Mouse (Mus musculus): Measurements from ENCODE around the gene Ctso. TPM values are rescaled to one million over a fixed set of nuclear protein-coding genes. Genes with fewer than 3 reads are reported as not detected.

The Ctso gene
- polyA plus RNA-seq, 2 experiments = 7.1 to 11.4 TPM

DNA sequence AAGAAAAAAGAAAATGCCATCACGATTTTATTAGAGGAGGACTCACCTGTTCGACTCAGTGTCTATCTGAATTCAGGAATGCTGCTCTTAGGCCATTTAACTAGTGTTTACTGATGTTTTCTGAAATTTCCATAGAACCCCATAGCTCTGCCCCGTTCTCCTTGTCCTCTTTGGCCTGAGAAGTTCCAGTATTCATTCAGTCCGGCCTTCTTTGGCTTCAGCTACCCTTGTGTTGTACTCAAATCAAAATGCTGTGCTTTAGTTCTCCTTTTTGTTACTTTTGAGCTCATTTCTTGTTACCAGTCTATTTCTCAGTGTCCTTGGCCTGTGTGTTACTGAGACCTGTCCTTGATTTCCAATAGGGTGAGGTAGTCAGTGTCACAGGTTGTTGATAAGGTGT, 947 bp downstream of the Ctso start:
- H3K9ac ChIP-seq (ENCODE audit: low read depth, low read length, severe bottlenecking) = no peak overlapping the region
- WGBS = 75% methylated on average over 4 of the region's 4 CpGs
- H3K9me3 ChIP-seq (ENCODE audit: control insufficient read depth, low read length) = no peaks in the 10 kb centered on the region
- ATAC-seq (ENCODE audit: low FRiP score, low read depth) = no peak
- H3K27ac ChIP-seq (replicated peaks; ENCODE audit: low read depth, low read length) = no peak overlapping the region
- no peak for TF ChIP-seq POLR2A (IDR thresholded peaks at IDR 0.05; ENCODE audit: borderline replicate concordance, extremely low read depth, insufficient read depth, insufficient read length)
- DNase-seq (ENCODE audit: low spot score) = no peak
- no peaks in the 10 kb centered on the region for H3K27me3 ChIP-seq (ENCODE audit: control insufficient read depth, insufficient read depth, low read length)
- H3K4me3 ChIP-seq (replicated peaks; ENCODE audit: low read length) = no peak overlapping the region
- H3K4me1 ChIP-seq (ENCODE audit: control insufficient read depth, insufficient read depth, low read length) = no peaks in the 10 kb centered on the region
- H3K36me3 ChIP-seq (ENCODE audit: control insufficient read depth, insufficient read depth, low read length) = no peaks in the 10 kb centered on the region
- no peak overlapping the region for H3K4me2 ChIP-seq (replicated peaks; ENCODE audit: low read depth, low read length, severe bottlenecking)

DNA sequence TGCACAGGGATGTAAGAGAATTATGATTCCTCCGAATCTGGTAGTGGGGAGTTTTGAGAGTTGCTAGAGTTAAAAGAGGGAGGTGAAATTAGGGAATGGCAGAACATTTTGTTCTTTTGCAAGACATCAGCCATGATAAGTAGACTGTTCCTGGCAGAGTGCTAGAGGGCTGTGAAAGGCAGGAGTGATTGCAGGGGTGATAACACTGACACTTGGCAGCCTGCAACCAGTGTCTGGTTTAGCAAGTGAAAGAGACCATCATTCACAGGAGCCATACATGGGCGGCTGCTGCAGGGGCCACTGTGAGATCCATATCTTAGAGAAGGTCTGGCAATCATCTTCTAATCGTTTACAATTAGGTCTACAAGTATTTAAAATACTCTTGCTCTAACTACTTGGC, 6.5 kb downstream of the Ctso start:
- Histone ChIP-seq H3K27me3 (ENCODE audit: control insufficient read depth, insufficient read depth, low read length) (no peaks in the 10 kb centered on the region), H3K27ac (replicated peaks; ENCODE audit: low read depth, low read length) (no peak overlapping the region), H3K4me1 (ENCODE audit: control insufficient read depth, insufficient read depth, low read length) (no peaks in the 10 kb centered on the region), H3K9me3 (ENCODE audit: control insufficient read depth, low read length) (no peaks in the 10 kb centered on the region), H3K36me3 (ENCODE audit: control insufficient read depth, insufficient read depth, low read length) (no peaks in the 10 kb centered on the region), H3K9ac (ENCODE audit: low read depth, low read length, severe bottlenecking) (no peak overlapping the region), H3K4me3 (replicated peaks; ENCODE audit: low read length) (no peak overlapping the region), H3K4me2 (replicated peaks; ENCODE audit: low read depth, low read length, severe bottlenecking) (no peak overlapping the region)
- no peak for ATAC-seq (ENCODE audit: low FRiP score, low read depth)
- no peak for TF ChIP-seq POLR2A (IDR thresholded peaks at IDR 0.05; ENCODE audit: borderline replicate concordance, extremely low read depth, insufficient read depth, insufficient read length)
- 55% methylated on average over 3 of the region's 3 CpGs for WGBS
- DNase-seq (ENCODE audit: low spot score) = no peak

GRCm38 (mm10) chr3:81942341-81942740, 9.9 kb downstream of the Ctso start:
- no peak for DNase-seq (ENCODE audit: low spot score)
- no peak for ATAC-seq (ENCODE audit: low FRiP score, low read depth)
- H3K9ac ChIP-seq (ENCODE audit: low read depth, low read length, severe bottlenecking) = no peak overlapping the region
- TF ChIP-seq POLR2A (IDR thresholded peaks at IDR 0.05; ENCODE audit: borderline replicate concordance, extremely low read depth, insufficient read depth, insufficient read length) = no peak
- no peaks in the 10 kb centered on the region for H3K4me1 ChIP-seq (ENCODE audit: control insufficient read depth, insufficient read depth, low read length)
- no peak overlapping the region for H3K4me3 ChIP-seq (replicated peaks; ENCODE audit: low read length)
- 91% methylated on average over 3 of the region's 3 CpGs for WGBS
- no peak overlapping the region for H3K4me2 ChIP-seq (replicated peaks; ENCODE audit: low read depth, low read length, severe bottlenecking)
- H3K9me3 ChIP-seq (ENCODE audit: control insufficient read depth, low read length) = no peaks in the 10 kb centered on the region
- no peaks in the 10 kb centered on the region; the same call in 1 of the 2 replicates for H3K36me3 ChIP-seq (ENCODE audit: control insufficient read depth, insufficient read depth, low read length)
- H3K27me3 ChIP-seq (ENCODE audit: control insufficient read depth, insufficient read depth, low read length) = no peaks in the 10 kb centered on the region
- no peak overlapping the region for H3K27ac ChIP-seq (replicated peaks; ENCODE audit: low read depth, low read length)

- Histone ChIP-seq H3K9me3 (ENCODE audit: control insufficient read depth, low read length) (no peaks in the 10 kb centered on the region), H3K27me3 (ENCODE audit: control insufficient read depth, insufficient read depth, low read length) (no peaks in the 10 kb centered on the region), H3K4me1 (ENCODE audit: control insufficient read depth, insufficient read depth, low read length) (no peaks in the 10 kb centered on the region), H3K4me3 (replicated peaks; ENCODE audit: low read length) (no peak overlapping the region), H3K36me3 (ENCODE audit: control insufficient read depth, insufficient read depth, low read length) (no peaks in the 10 kb centered on the region; the same call in 1 of the 2 replicates), H3K9ac (ENCODE audit: low read depth, low read length, severe bottlenecking) (no peak overlapping the region), H3K4me2 (replicated peaks; ENCODE audit: low read depth, low read length, severe bottlenecking) (no peak overlapping the region), H3K27ac (replicated peaks; ENCODE audit: low read depth, low read length) (no peak overlapping the region)
- WGBS = 81% methylated on average over 3 of the region's 3 CpGs
- no peak for TF ChIP-seq POLR2A (IDR thresholded peaks at IDR 0.05; ENCODE audit: borderline replicate concordance, extremely low read depth, insufficient read depth, insufficient read length)
- DNase-seq (ENCODE audit: low spot score) (no peak), ATAC-seq (ENCODE audit: low FRiP score, low read depth) (no peak)
These were observed 10.7 kb downstream of the Ctso start for GRCm38 (mm10) chr3:81943097-81943496.

DNA sequence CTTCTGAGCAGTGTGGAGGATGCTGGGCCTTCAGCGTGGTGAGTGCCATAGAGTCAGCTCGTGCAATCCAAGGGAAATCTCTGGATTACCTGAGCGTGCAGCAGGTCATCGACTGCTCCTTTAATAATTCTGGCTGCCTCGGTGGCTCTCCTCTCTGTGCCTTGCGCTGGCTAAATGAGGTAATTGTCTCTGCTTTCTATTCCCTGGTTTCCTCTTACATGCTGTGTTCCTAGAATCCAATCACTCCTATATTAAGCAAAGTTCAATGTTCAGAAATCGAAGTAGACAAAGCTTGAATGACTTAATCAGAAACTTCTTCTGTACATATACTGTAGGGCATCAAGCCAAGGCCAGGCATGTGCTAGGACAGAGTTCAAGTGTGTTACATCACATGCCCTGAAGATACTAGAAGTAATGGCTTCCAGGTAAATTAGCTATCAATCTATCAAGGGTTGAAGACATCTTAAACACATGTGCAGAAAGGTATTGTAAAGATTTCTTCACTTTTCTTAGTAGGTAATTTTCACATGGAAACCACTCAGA, 12.5 kb downstream of the Ctso start:
- TF ChIP-seq POLR2A (IDR thresholded peaks at IDR 0.05; ENCODE audit: borderline replicate concordance, extremely low read depth, insufficient read depth, insufficient read length) = no peak
- Histone ChIP-seq H3K4me3 (replicated peaks; ENCODE audit: low read length) (no peak overlapping the region), H3K4me1 (ENCODE audit: control insufficient read depth, insufficient read depth, low read length) (no peaks in the 10 kb centered on the region), H3K9ac (ENCODE audit: low read depth, low read length, severe bottlenecking) (no peak overlapping the region), H3K36me3 (ENCODE audit: control insufficient read depth, insufficient read depth, low read length) (no peaks in the 10 kb centered on the region; the same call in 1 of the 2 replicates), H3K4me2 (replicated peaks; ENCODE audit: low read depth, low read length, severe bottlenecking) (no peak overlapping the region), H3K9me3 (ENCODE audit: control insufficient read depth, low read length) (no peaks in the 10 kb centered on the region), H3K27me3 (ENCODE audit: control insufficient read depth, insufficient read depth, low read length) (no peaks in the 10 kb centered on the region), H3K27ac (replicated peaks; ENCODE audit: low read depth, low read length) (no peak overlapping the region)
- DNase-seq (ENCODE audit: low spot score) (no peak), ATAC-seq (ENCODE audit: low FRiP score, low read depth) (no peak)
- WGBS = 87% methylated on average over 7 of the region's 7 CpGs

- Histone ChIP-seq H3K27ac (replicated peaks; ENCODE audit: low read depth, low read length) (no peak overlapping the region), H3K4me1 (ENCODE audit: control insufficient read depth, insufficient read depth, low read length) (no peaks in the 10 kb centered on the region), H3K9ac (ENCODE audit: low read depth, low read length, severe bottlenecking) (no peak overlapping the region), H3K4me3 (replicated peaks; ENCODE audit: low read length) (no peak overlapping the region), H3K27me3 (ENCODE audit: control insufficient read depth, insufficient read depth, low read length) (no peaks in the 10 kb centered on the region), H3K36me3 (ENCODE audit: control insufficient read depth, insufficient read depth, low read length) (no peaks in the 10 kb centered on the region; the same call in 1 of the 2 replicates), H3K4me2 (replicated peaks; ENCODE audit: low read depth, low read length, severe bottlenecking) (no peak overlapping the region), H3K9me3 (ENCODE audit: control insufficient read depth, low read length) (no peaks in the 10 kb centered on the region)
- WGBS = 95% methylated on average over 1 of the region's 1 CpGs
- TF ChIP-seq POLR2A (IDR thresholded peaks at IDR 0.05; ENCODE audit: borderline replicate concordance, extremely low read depth, insufficient read depth, insufficient read length) = no peak
- ATAC-seq (ENCODE audit: low FRiP score, low read depth) = no peak
- DNase-seq (ENCODE audit: low spot score) = no peak
These were observed 16.6 kb downstream of the Ctso start for GRCm38 (mm10) chr3:81949048-81949447.
